Mouse (Mus musculus): Measurements from ENCODE around the gene Plekho1.
"Not testable (repeated sequence)": the region's sequence is repeated elsewhere in the genome, so short reads cannot be mapped to it uniquely, and the experiment has no call there.

The Plekho1 gene

GRCm38 (mm10) chr3:95995802-95996428 is at the start of gene Plekho1:
Gene Plekho1 (minus strand): TSS chr3:95996001.
- peak in 1 of 2 experiments; percentile 51 for DNase-seq (ENCODE audit: low spot score in 2 of 2)

GRCm38 (mm10) chr3:96044559-96044958 is 48.8 kb upstream of the Plekho1 start:
- not testable (repeated sequence) for DNase-seq (ENCODE audit: low spot score in 2 of 2)

DNA sequence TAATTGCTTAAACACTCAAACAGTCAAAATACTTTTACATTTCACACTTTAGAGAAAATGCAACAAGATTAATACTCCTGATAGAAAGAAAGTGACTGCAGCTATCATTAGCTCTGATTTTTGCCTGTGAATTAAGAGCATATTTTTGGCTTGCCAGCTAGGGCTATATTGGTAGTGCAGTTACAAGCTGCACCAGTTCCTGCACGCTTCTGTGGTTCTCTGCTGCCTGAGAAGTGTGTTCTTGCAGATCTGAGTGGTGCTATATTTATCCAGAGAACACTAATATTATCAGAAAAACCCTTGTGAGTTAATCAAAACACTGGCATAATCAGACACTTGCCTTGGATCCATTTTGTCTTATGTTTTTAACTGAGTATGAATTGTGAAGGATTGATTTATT is 47.3 kb upstream of the Plekho1 start:
- DNase-seq (ENCODE audit: low spot score in 2 of 2), result no peak

- DNase-seq (ENCODE audit: low spot score in 2 of 2), result no peak
These were observed 45.3 kb upstream of the Plekho1 start for GRCm38 (mm10) chr3:96041079-96041478.

GRCm38 (mm10) chr3:96040663-96041006 is 44.8 kb upstream of the Plekho1 start:
- no peak for DNase-seq (ENCODE audit: low spot score in 2 of 2)

- no peak for DNase-seq (ENCODE audit: low spot score in 2 of 2)
These were observed 44.3 kb upstream of the Plekho1 start for GRCm38 (mm10) chr3:96039857-96040662.

DNA sequence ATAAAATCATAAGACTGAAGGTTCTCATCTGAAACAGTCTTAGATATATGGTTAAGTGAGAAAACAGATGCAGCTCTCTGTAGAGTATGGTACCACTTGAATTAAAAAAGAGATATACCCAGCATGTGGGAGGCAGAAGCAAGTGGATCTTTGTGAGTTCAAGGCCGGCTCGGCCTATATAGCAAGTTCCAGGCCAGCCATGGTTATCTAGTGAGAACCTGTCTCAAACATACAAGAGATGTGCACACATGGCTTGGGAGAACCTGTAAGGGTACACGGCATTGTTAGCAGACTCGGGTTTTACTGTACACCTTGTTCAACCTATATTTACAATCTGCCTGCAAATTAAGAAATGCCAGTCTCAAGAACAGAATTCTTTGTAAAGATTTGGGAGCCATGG is 43.0 kb upstream of the Plekho1 start:
- DNase-seq (ENCODE audit: low spot score in 2 of 2), result no peak

GRCm38 (mm10) chr3:96038156-96038555 is 42.4 kb upstream of the Plekho1 start:
- DNase-seq (ENCODE audit: low spot score in 2 of 2), result no peak

DNA sequence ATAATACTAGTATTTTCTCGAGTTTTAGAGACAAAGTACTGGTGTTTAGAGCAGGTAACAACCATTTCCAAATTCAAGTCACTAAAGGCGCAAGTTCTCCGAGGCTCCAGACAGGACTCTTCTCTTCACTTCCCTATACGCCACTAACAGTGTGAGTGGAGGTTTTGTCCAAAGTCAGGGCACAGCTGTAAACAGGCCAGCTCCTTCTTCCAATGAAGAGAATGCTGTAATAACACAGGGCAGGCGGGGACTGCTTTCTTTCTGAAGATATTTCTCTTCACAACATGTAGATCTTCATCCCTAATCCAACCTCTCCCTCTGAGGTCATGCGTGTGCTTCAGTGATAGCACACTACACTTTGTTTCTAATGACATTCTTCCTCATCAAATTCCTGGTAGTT is 41.0 kb upstream of the Plekho1 start:
- no peak for DNase-seq (ENCODE audit: low spot score in 2 of 2)

- peak; percentile 43 to 45 for DNase-seq (ENCODE audit: low spot score in 2 of 2)
These were observed 37.2 kb upstream of the Plekho1 start for GRCm38 (mm10) chr3:96033046-96033445.

GRCm38 (mm10) chr3:96032652-96033017 is 36.8 kb upstream of the Plekho1 start:
- no peak for DNase-seq (ENCODE audit: low spot score in 2 of 2)

- DNase-seq (ENCODE audit: low spot score in 2 of 2), result peak; percentile 51 to 64
These were observed 36.3 kb upstream of the Plekho1 start for GRCm38 (mm10) chr3:96031991-96032651.

DNA sequence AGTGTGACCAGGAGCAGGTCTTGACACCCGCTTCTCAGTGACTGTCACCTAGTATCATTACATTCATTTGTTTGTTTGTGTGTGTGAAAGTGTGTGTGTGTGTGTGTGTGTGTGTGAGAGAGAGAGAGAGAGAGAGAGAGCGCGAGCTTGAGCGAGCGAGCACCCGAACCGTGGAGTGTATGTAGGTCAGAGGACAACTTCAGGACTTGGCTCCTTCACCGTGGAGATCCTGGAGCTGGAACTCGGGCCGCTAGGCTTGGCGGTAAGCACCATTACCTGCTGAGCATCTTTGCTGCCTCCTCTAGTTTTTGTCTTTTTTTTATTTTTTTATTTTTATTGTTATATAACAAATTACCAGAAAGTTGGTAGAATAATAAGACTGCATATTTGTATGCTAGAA is 34.0 kb upstream of the Plekho1 start:
- no peak for DNase-seq (ENCODE audit: low spot score in 2 of 2)

GRCm38 (mm10) chr3:96029336-96029735 is 33.5 kb upstream of the Plekho1 start:
- DNase-seq (ENCODE audit: low spot score in 2 of 2), result no peak

- no peak for DNase-seq (ENCODE audit: low spot score in 2 of 2)
These were observed 32.1 kb upstream of the Plekho1 start for GRCm38 (mm10) chr3:96027875-96028274.

- DNase-seq (ENCODE audit: low spot score in 2 of 2), result no peak
These were observed 31.3 kb upstream of the Plekho1 start for GRCm38 (mm10) chr3:96027145-96027544.

- DNase-seq (ENCODE audit: low spot score in 2 of 2), result peak in 1 of 2 experiments; percentile 36
These were observed 25.8 kb upstream of the Plekho1 start for GRCm38 (mm10) chr3:96021421-96022128.

GRCm38 (mm10) chr3:96020735-96021134 is 24.9 kb upstream of the Plekho1 start:
- no peak for DNase-seq (ENCODE audit: low spot score in 2 of 2)

DNA sequence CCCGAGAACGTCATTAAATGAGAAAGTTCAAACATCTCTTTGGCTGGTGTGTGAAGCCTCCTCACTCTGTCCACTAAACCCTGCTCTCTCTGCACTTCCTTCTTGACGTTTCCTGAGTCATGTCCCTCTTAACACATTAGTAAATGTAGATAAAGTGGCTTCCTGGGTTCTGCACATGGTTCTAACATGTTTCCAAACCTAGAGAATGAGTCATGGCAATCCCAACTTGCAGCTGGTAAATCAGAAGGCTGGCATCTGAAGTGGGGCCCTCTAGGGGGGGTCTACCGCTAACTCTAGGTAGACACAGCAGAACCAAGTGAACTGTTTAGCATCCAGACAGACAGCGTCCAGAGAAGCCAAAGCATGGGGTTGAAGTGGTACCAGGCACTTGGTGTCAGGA is 21.7 kb upstream of the Plekho1 start:
- peak in 1 of 2 experiments; percentile 41 for DNase-seq (ENCODE audit: low spot score in 2 of 2)

GRCm38 (mm10) chr3:96016257-96016889 is 20.6 kb upstream of the Plekho1 start:
- DNase-seq (ENCODE audit: low spot score in 2 of 2), result no peak

DNA sequence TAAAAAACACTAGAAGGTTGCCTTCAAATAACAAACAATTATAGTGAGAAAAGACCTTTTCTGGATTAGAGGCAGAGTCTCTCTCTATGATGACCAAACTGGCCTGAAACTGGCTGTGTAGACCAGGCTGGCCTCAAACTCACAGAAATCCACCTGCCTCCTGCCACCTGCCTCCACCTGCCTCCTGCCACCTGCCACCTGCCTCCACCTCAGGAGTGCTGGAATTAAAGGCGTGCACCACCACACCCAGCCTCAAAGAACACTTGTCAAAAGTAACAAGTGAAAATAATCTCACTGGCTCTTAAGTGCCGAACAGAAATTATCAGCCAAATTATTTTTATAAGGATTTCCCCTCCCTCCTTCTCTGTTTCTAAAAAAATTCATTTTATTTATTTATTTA is 19.9 kb upstream of the Plekho1 start:
- DNase-seq (ENCODE audit: low spot score in 2 of 2), result no peak

DNA sequence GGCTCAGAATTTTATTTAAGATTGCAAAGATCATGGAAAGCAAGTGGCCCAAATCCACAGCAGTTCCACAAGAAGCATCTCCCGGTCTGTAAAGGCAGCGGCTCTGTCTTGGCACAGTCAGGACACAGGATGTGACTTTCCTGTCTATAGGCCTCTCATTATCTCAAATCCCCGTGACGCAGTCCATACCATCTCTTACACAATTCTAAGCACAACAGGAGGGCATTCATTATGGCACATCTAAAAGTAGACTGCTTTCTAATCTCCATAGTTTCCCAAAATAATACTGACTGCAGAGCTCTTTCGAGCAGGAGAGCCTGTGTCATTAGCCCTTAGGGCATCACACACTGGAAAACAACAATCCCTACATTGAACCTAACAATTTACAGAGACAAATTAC is 17.0 kb upstream of the Plekho1 start:
- DNase-seq (ENCODE audit: low spot score in 2 of 2), result no peak
